Mouse (Mus musculus) layer of hippocampus, postnatal 36 days (tissue): ENCODE measurements around the gene Ssh3. TPM values are rescaled to one million over a fixed set of nuclear protein-coding genes. Genes with fewer than 3 reads are reported as not detected.

Source experiments
- DNase-seq, 2 experiments: peaks; one replicate each; pipeline ENCODE4 v3.0.0; 2022
- microRNA-seq, 2 experiments: library from miRNA; unstranded; fragments of <30 nt; microRNA quantifications; one replicate each; pipeline ENCODE4 v1.2.0; 2021
- total RNA-seq, 2 experiments: library from RNA; stranded (reverse); gene quantifications; 2 replicates each; pipeline ENCODE4 v1.2.3; 2021

Ssh3 gene
- total RNA-seq, 2 experiments from 2014 or later, result 53.4 to 59.5 TPM

DNA sequence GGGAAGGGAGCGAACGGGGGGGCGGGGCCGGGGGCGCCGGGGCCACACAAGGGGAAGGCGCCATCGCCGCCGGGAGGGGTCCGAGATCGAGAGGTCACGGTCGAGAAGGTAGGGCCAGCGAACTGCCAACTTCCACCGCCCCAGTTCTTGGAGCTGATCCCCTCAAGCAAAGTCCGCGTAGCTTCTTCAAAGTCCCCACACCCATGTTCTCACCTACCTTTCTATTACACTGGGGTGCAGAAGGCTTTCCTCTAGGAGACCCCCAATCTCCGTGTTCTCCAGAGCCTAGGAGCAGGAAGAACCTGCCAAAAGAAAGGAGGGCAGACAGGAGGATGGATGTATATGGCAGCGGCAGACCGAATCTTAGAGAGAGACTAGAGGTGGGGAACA, 53.5 kb downstream of the Ssh3 start:
- no peak for DNase-seq

DNA sequence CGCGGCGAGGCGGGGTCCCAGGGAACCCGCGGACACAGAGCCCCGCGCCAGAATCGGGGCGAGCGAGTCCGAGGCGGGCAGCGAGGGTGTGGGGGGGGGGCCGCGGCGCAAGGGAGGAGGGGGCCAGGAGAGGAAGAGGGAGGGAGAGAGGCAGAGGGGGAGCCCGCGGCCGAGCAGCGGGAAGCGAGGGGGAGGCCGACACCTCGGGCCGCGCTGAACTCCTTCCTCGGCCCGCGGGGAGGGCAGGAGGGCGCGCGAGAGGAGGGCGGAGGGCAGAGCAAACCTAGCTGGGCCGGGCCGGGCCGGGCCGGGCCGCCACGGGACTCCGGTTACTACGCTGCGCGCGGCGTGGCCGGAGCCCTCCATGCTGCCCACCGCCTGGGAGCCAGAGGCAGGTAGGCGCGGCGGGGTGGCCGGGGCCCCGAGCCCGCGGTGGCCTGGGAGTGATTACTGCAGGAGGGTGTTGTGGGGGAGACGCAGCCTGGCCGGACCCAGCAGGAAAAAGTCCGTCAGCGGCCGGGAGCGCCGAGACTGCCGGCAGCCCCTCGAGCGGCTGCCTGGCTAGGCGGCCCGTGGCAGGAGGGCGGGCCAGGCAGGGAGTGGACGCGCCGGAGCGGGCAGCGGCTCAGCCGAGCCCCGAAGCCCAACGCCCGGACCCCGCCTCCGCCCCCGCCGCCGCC, 54.1 kb downstream of the Ssh3 start:
- DNase-seq, result no peak

DNA sequence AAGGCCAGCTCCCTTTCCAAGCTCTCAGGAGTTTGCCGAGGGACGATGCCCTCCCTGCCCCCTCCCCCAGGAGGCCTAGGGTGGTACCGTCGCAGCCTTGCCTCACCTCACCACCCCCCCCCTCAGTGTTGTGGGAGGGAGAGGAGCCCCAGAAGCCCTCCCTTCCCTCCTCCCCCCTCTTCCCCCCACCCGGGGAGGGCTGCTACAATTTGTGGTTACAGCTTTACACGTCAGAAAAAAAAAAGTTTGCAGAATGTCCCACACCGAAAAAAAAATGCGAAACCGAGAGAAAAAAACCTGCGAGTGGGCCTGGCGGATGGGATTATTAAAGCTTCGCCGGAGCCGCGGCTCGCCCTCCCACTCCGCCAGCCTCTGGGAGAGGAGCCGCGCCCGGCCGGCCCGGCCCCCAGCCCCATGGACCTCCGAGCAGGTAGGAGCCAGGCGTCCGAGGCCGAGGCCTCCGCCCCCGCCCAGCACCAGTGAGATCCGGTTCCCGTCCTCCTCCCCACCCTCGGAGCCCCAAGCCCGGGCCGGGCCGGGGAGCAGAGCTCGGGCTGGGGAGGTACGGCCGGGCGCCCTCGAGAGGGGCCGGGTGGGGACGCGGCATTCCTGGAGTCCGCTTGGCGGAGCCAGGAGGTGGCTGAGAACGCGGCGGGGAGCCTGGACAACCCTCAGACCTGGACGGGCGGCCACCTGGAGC, 54.8 kb downstream of the Ssh3 start, which contains the start of the genes Clcf1 and AC109138.7:
Clcf1 (plus strand) TSS at position 168 of the 700 bp plus-strand sequence.
AC109138.7 (plus strand) TSS at position 287 of the 700 bp plus-strand sequence.
- no peak for DNase-seq

DNA sequence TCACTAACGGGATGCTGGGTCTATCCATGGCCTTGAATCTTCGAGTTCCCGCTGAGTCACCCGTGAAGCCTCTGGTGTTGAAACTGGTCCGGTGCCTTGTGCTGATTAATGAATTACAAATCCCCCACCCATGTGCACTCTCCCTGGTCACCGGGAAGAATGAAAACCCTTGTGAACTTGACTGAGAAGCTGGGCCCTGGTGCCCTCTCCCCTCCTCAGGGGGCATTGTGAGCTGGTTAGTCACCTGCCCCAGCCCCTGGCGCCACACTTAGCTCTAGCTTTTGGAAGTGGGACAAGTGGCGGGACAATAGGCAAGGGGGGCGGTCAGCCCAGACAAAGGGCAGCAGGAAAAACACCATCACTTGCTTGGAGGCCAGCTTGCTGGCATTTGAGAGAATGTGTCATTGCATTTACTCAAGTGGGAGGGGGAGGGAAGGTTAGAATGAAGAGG, 55.4 kb downstream of the Ssh3 start:
- DNase-seq, result no peak

DNA sequence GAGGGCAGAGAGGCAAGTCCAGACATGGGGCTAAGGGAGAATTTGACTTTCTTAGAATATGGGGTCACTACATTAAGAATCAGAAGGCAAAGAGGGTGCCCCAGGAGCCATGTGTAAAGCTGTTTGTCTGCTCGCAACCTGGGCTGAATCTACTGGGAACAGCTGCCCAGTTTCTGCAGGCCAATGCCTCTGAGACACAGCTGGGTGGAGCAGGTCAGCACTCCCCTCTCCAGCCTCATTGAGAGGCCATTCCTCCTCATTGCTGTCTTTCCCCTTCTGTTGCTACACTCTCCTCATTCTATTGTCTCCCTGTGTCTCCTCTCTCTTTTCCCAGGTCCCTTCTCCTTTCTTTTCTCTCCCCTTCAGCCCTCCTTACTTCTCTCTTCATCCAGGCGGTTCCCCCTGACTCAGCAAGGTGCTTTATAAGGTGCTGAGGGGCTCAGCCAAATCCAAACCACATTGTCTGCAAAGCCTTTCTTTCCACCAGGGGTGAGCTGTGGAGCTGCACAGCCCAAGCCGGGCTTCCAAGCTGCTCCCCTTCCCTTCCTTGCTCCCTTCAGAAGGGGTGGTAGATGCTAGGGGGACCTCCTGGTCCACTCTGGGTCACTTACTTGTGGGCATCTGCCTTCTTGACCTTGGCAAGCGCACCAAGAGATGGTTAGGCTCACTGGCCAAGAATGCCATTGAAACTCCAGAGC, 56.9 kb downstream of the Ssh3 start:
- no peak for DNase-seq

Small RNAs within 50 kb of the gene (microRNA-seq; reads per million reads assigned to microRNA genes)
- gene Gm26115 (0 reads per million in 2 experiments), gene Mir6985 (3.3 to 3.8 reads per million in 2 experiments)

Other genes starting within 250 kb of the Ssh3 start
- 100 to 1,000 TPM; 377 to 393 TPM for gene Gstp1, start 231.2 kb downstream of the Ssh3 start, total RNA-seq
- 10 to 100 TPM; 36.3 to 43.5 TPM for gene Gstp2, start 223.2 kb downstream of the Ssh3 start, total RNA-seq
- gene Gstp3, start 209.6 kb downstream of the Ssh3 start, total RNA-seq, result not detected
- not detected for gene Cabp2, start 187.6 kb downstream of the Ssh3 start, total RNA-seq
- gene Cdk2ap2, start 172.0 kb downstream of the Ssh3 start, total RNA-seq, result 10 to 100 TPM; 29.7 to 46.0 TPM
- gene Pitpnm1, start 169.2 kb downstream of the Ssh3 start, total RNA-seq, result 100 to 1,000 TPM; 169 to 174 TPM
- 100 to 1,000 TPM; 108 to 128 TPM for gene Aip, start 143.3 kb downstream of the Ssh3 start, total RNA-seq
- gene Gpr152, start 129.4 kb downstream of the Ssh3 start, total RNA-seq, result under 1 TPM; 0.10 TPM
- under 1 TPM; 0.17 to 0.28 TPM for gene Cabp4, start 125.1 kb downstream of the Ssh3 start, total RNA-seq
- 10 to 100 TPM; 83.8 to 90.0 TPM for gene Coro1b, start 120.6 kb downstream of the Ssh3 start, total RNA-seq
- gene Ptprcap, start 115.6 kb downstream of the Ssh3 start, total RNA-seq, result 1 to 10 TPM; 1.6 to 3.8 TPM
- 10 to 100 TPM; 34.5 to 45.1 TPM for gene Rps6kb2, start 105.8 kb downstream of the Ssh3 start, total RNA-seq
- gene Carns1, start 93.7 kb downstream of the Ssh3 start, total RNA-seq, result 1 to 10 TPM; 7.1 to 9.9 TPM
- gene Tbc1d10c, start 77.9 kb downstream of the Ssh3 start, total RNA-seq, result 1 to 10 TPM in 1 of 2 experiments, under 1 TPM in 1; 0.56 to 1.3 TPM
- gene Ppp1ca, start 77.1 kb downstream of the Ssh3 start, total RNA-seq, result 100 to 1,000 TPM; 255 to 265 TPM
- gene Rad9a, start 67.5 kb downstream of the Ssh3 start, total RNA-seq, result 1 to 10 TPM; 5.5 to 7.1 TPM
- under 1 TPM; 0.32 to 0.83 TPM for gene Clcf1, start 54.9 kb downstream of the Ssh3 start, total RNA-seq
- gene AC109138.7, start 54.8 kb downstream of the Ssh3 start, total RNA-seq, result not detected
- 10 to 100 TPM; 12.4 to 16.6 TPM for gene Pold4, start 37.3 kb downstream of the Ssh3 start, total RNA-seq
- 10 to 100 TPM; 65.2 to 66.9 TPM for gene Ankrd13d, start 14.0 kb upstream of the Ssh3 start, total RNA-seq
- 100 to 1,000 TPM; 195 to 208 TPM for gene Grk2, start 37.0 kb upstream of the Ssh3 start, total RNA-seq
- 10 to 100 TPM; 82.4 to 85.3 TPM for gene Kdm2a, start 129.1 kb upstream of the Ssh3 start, total RNA-seq
- 1 to 10 TPM in 1 of 2 experiments, under 1 TPM in 1; 0.35 to 1.3 TPM for gene Rhod, start 170.3 kb upstream of the Ssh3 start, total RNA-seq
- gene Syt12, start 208.3 kb upstream of the Ssh3 start, total RNA-seq, result 10 to 100 TPM; 26.1 to 30.0 TPM
- not detected for gene 2010003K11Rik, start 229.4 kb upstream of the Ssh3 start, total RNA-seq
- gene Pcx, start 241.3 kb upstream of the Ssh3 start, total RNA-seq, result 10 to 100 TPM; 56.1 to 61.9 TPM